Mouse (Mus musculus) brain, adult 2 months (tissue): ENCODE measurements around the gene Gm44805.

ENCODE experiments used
- DNase-seq: peaks from one replicate; pipeline ENCODE4 v3.0.0; 2011; ENCODE audit warnings: low read depth, low spot score

Gm44805 gene

GRCm38 (mm10) chr7:19681202-19681694 lies at the start of gene Gm44805, which contains the start of gene Apoc4:
Gene Gm44805, minus strand, starts transcription at chr7:19681423.
Gene Apoc4, minus strand, starts transcription at chr7:19681479.
- no peak for DNase-seq

GRCm38 (mm10) chr7:19726541-19726940 lies 45.3 kb upstream of the Gm44805 start:
- no peak for DNase-seq

- no peak for DNase-seq
These were observed 42.9 kb upstream of the Gm44805 start for GRCm38 (mm10) chr7:19724167-19724566.

GRCm38 (mm10) chr7:19722754-19723195 lies 41.6 kb upstream of the Gm44805 start:
- no peak for DNase-seq

GRCm38 (mm10) chr7:19719200-19719599 lies 38.0 kb upstream of the Gm44805 start:
- no peak for DNase-seq

GRCm38 (mm10) chr7:19718297-19718952 lies 37.2 kb upstream of the Gm44805 start:
- no peak for DNase-seq

GRCm38 (mm10) chr7:19717346-19717745 lies 36.1 kb upstream of the Gm44805 start:
- no peak for DNase-seq

- DNase-seq = no peak
These were observed 35.6 kb upstream of the Gm44805 start for GRCm38 (mm10) chr7:19716822-19717221.

- DNase-seq = no peak
These were observed 34.9 kb upstream of the Gm44805 start for GRCm38 (mm10) chr7:19716055-19716682.

- peak; percentile 100 for DNase-seq
These were observed 34.2 kb upstream of the Gm44805 start, which contains the start of gene Tomm40 for GRCm38 (mm10) chr7:19715239-19716054. Gene Tomm40, minus strand, starts transcription at chr7:19715438.

- no peak for DNase-seq
These were observed 33.6 kb upstream of the Gm44805 start for GRCm38 (mm10) chr7:19714836-19715235.

GRCm38 (mm10) chr7:19713598-19713997 lies 32.4 kb upstream of the Gm44805 start:
- no peak for DNase-seq

GRCm38 (mm10) chr7:19713196-19713595 lies 32.0 kb upstream of the Gm44805 start:
- peak; percentile 53 for DNase-seq

GRCm38 (mm10) chr7:19712414-19712813 lies 31.2 kb upstream of the Gm44805 start:
- DNase-seq = peak; percentile 45

- DNase-seq = no peak
These were observed 29.4 kb upstream of the Gm44805 start for GRCm38 (mm10) chr7:19710650-19711049.

GRCm38 (mm10) chr7:19705271-19705670 lies 24.0 kb upstream of the Gm44805 start:
- no peak for DNase-seq

- no peak for DNase-seq
These were observed 23.3 kb upstream of the Gm44805 start for GRCm38 (mm10) chr7:19704475-19704874.

GRCm38 (mm10) chr7:19702859-19703555 lies 21.8 kb upstream of the Gm44805 start:
- no peak for DNase-seq

- DNase-seq = peak; percentile 76
These were observed 20.0 kb upstream of the Gm44805 start for GRCm38 (mm10) chr7:19701069-19701761.

- no peak for DNase-seq
These were observed 19.3 kb upstream of the Gm44805 start for GRCm38 (mm10) chr7:19700299-19701068.
